Mouse (Mus musculus): ENCODE measurements at regions not wholly inside any gene's neighbourhood (a gene's known extent, or its start where the extent isn't known, plus 50 kb on each side); places are given as distances from the start of the nearest gene placed in this dataset.
"Not testable (repeated sequence)": the region's sequence is repeated elsewhere in the genome, so short reads cannot be mapped to it uniquely, and the experiment has no call there.

DNA sequence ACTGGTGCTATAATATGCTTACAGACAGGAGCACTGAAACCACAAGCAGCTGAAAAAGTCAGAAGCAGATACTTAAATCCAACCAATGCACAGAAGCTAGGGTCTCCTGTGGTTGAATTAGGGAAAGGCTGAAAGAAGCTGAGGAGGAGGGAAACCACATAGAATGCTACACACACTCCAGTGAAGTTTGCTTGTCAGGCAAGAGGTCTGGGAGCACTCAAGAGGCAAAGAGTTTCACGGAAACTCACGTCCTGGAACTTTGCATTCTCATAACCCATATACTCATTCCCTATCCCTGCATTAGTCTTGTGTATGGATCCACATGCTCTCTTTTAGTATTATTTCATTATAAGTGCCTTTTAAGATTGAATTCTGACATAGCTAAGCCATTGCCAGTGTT, 1316.7 kb upstream of the Tacstd2 start:
- H3K36me3 ChIP-seq (ENCODE audit: control insufficient read depth, insufficient read depth, low read length), result no peaks in the 10 kb centered on the region
- no peak overlapping the region for H3K4me3 ChIP-seq (replicated peaks; ENCODE audit: low read length)
- no peak overlapping the region for H3K27ac ChIP-seq (replicated peaks; ENCODE audit: low read depth, low read length)
- no peak overlapping the region for H3K9ac ChIP-seq (ENCODE audit: low read depth, low read length, severe bottlenecking)
- H3K4me2 ChIP-seq (replicated peaks; ENCODE audit: low read depth, low read length, severe bottlenecking), result no peak overlapping the region
- H3K9me3 ChIP-seq (ENCODE audit: control insufficient read depth, low read length), result no peaks in the 10 kb centered on the region
- no peak for ATAC-seq (ENCODE audit: low FRiP score, low read depth)
- TF ChIP-seq POLR2A (IDR thresholded peaks at IDR 0.05; ENCODE audit: borderline replicate concordance, extremely low read depth, insufficient read depth, insufficient read length), result no peak
- H3K27me3 ChIP-seq (ENCODE audit: control insufficient read depth, insufficient read depth, low read length), result no peaks in the 10 kb centered on the region
- 80% methylated on average over 2 of the region's 2 CpGs for WGBS
- H3K4me1 ChIP-seq (ENCODE audit: control insufficient read depth, insufficient read depth, low read length), result no peaks in the 10 kb centered on the region
- no peak for DNase-seq (ENCODE audit: low spot score)

DNA sequence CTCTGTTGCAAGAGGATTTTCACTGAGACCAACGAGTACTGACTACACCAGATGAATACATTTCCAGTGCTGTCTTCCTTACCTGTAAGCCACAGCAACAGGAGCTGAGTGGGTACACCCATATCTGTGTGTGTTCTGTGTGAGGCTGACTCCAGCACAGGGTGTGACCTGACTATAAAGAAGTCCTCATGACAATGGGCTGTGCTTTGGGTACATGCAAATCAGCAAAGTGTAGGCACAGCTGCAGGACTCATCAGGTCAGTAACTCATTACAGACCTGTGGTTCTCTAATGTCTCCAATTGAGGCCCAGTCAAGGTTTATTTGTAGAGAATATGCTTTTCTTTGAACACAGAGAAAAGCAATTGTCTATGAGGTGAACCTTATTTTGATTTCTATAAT, 1299.6 kb upstream of the Tacstd2 start:
- Histone ChIP-seq H3K4me1 (ENCODE audit: control insufficient read depth, insufficient read depth, low read length) (no peaks in the 10 kb centered on the region), H3K36me3 (ENCODE audit: control insufficient read depth, insufficient read depth, low read length) (no peaks in the 10 kb centered on the region), H3K27ac (replicated peaks; ENCODE audit: low read depth, low read length) (no peak overlapping the region), H3K4me2 (replicated peaks; ENCODE audit: low read depth, low read length, severe bottlenecking) (no peak overlapping the region), H3K9me3 (ENCODE audit: control insufficient read depth, low read length) (no peaks in the 10 kb centered on the region), H3K4me3 (replicated peaks; ENCODE audit: low read length) (no peak overlapping the region), H3K9ac (ENCODE audit: low read depth, low read length, severe bottlenecking) (no peak overlapping the region), H3K27me3 (ENCODE audit: control insufficient read depth, insufficient read depth, low read length) (no peaks in the 10 kb centered on the region)
- WGBS, result 62% methylated on average over 1 of the region's 1 CpGs
- ATAC-seq (ENCODE audit: low FRiP score, low read depth), result no peak
- TF ChIP-seq POLR2A (IDR thresholded peaks at IDR 0.05; ENCODE audit: borderline replicate concordance, extremely low read depth, insufficient read depth, insufficient read length), result no peak
- DNase-seq (ENCODE audit: low spot score), result no peak

DNA sequence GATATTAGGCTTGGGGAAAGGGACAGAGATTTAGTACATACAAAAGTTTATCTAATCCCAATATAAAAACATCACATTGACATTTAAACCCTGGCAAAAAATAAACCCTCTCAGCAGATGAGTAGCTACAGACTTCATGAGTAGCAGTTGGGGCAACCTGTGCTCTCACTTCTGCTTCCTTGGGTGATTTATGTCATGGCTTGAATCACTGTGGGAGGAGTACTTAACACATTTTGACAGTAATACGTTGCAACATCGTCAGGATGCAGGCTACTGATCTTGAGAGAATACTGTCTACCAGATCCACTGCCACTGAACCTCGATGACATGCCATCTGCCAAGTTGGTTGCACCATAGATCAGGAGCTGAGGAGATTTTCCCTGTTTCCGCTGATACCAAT, 1299.0 kb upstream of the Tacstd2 start:
- no peaks in the 10 kb centered on the region for H3K27me3 ChIP-seq (ENCODE audit: control insufficient read depth, insufficient read depth, low read length)
- TF ChIP-seq POLR2A (IDR thresholded peaks at IDR 0.05; ENCODE audit: borderline replicate concordance, extremely low read depth, insufficient read depth, insufficient read length), result no peak
- no peaks in the 10 kb centered on the region for H3K9me3 ChIP-seq (ENCODE audit: control insufficient read depth, low read length)
- WGBS, result 76% methylated on average over 4 of the region's 4 CpGs
- ATAC-seq (ENCODE audit: low FRiP score, low read depth) (no peak), DNase-seq (ENCODE audit: low spot score) (no peak)
- H3K4me2 ChIP-seq (replicated peaks; ENCODE audit: low read depth, low read length, severe bottlenecking), result no peak overlapping the region
- no peak overlapping the region for H3K4me3 ChIP-seq (replicated peaks; ENCODE audit: low read length)
- H3K27ac ChIP-seq (replicated peaks; ENCODE audit: low read depth, low read length), result no peak overlapping the region
- H3K36me3 ChIP-seq (ENCODE audit: control insufficient read depth, insufficient read depth, low read length), result no peaks in the 10 kb centered on the region
- no peak overlapping the region for H3K9ac ChIP-seq (ENCODE audit: low read depth, low read length, severe bottlenecking)
- H3K4me1 ChIP-seq (ENCODE audit: control insufficient read depth, insufficient read depth, low read length), result no peaks in the 10 kb centered on the region

DNA sequence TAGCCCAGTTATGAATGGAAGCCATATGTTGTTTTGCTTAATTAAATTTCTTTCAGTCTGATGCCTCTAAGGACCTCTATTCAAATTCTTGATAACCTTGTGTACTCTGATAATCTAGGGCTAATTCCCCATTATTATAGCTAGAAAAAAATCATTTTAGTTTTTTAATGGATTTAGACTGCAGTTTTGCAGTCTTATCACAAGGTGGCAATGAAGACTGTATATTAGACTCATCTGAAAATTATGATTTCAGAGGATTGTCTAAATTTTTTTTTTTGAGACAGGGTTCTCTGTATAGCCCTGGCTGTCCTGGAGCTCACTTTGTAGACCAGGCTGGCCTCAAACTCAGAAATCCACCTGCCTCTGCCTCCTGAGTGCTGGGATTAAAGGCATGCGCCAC, 1292.9 kb upstream of the Tacstd2 start:
- not testable (repeated sequence) for H3K9me3 ChIP-seq (ENCODE audit: control insufficient read depth, low read length); H3K9ac ChIP-seq (ENCODE audit: low read depth, low read length, severe bottlenecking); H3K27me3 ChIP-seq (ENCODE audit: control insufficient read depth, insufficient read depth, low read length); H3K4me3 ChIP-seq (replicated peaks; ENCODE audit: low read length); ATAC-seq (ENCODE audit: low FRiP score, low read depth); H3K4me2 ChIP-seq (replicated peaks; ENCODE audit: low read depth, low read length, severe bottlenecking); DNase-seq (ENCODE audit: low spot score); H3K4me1 ChIP-seq (ENCODE audit: control insufficient read depth, insufficient read depth, low read length); H3K36me3 ChIP-seq (ENCODE audit: control insufficient read depth, insufficient read depth, low read length); H3K27ac ChIP-seq (replicated peaks; ENCODE audit: low read depth, low read length)
- WGBS, result 88% methylated on average over 1 of the region's 1 CpGs

DNA sequence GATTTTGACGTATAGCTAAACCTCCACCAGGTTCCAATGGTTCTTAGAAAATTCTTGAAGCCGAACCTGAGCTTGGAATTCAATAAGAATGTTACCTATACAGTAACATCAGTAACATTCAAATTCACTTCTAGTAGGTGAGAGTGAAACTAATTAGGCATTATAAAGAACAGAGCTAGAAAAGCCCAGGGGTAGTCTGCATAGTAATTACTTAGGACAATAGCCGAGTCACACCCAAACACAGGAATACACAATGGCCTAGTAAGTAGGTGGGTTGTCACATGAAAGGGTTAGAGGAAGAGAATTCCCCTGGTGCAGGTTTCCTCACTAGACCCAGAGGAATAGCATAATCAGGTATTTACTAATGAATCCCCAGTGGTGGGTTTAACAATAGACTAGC, 1277.8 kb upstream of the Tacstd2 start:
- no peak for TF ChIP-seq POLR2A (IDR thresholded peaks at IDR 0.05; ENCODE audit: borderline replicate concordance, extremely low read depth, insufficient read depth, insufficient read length)
- no peak for ATAC-seq (ENCODE audit: low FRiP score, low read depth)
- WGBS, result 80% methylated on average over 3 of the region's 3 CpGs

DNA sequence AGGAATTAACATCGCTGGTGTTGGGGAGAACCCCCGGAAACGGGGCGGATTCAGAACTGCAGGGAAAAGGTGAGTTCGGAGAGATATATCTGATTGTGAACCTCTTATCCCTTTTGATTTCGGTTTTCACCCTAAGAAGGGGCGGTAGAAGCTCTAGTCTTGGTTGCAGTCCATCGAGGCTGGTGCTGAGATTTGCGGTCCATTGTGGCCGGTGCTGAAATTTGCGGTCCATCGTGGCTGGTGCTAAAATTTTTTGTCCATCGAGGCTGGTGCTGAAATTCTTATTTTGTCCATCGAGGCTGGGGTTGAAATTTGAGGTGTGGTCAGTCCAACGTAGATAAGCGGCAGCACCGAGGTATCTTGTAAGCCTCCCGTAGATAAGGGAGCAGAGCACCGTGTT, 1263.6 kb upstream of the Tacstd2 start:
- ATAC-seq (ENCODE audit: low FRiP score, low read depth); H3K27ac ChIP-seq (replicated peaks; ENCODE audit: low read depth, low read length); H3K4me3 ChIP-seq (replicated peaks; ENCODE audit: low read length); H3K9me3 ChIP-seq (ENCODE audit: control insufficient read depth, low read length); H3K27me3 ChIP-seq (ENCODE audit: control insufficient read depth, insufficient read depth, low read length); H3K4me2 ChIP-seq (replicated peaks; ENCODE audit: low read depth, low read length, severe bottlenecking); H3K9ac ChIP-seq (ENCODE audit: low read depth, low read length, severe bottlenecking); H3K4me1 ChIP-seq (ENCODE audit: control insufficient read depth, insufficient read depth, low read length); DNase-seq (ENCODE audit: low spot score); H3K36me3 ChIP-seq (ENCODE audit: control insufficient read depth, insufficient read depth, low read length): not testable (repeated sequence)
- WGBS, result 90% methylated on average over 15 of the region's 19 CpGs

More for the DNA sequence above, 1277.8 kb upstream of the Tacstd2 start:
- Histone ChIP-seq H3K4me3 (replicated peaks; ENCODE audit: low read length) (no peak overlapping the region), H3K4me1 (ENCODE audit: control insufficient read depth, insufficient read depth, low read length) (no peaks in the 10 kb centered on the region), H3K27me3 (ENCODE audit: control insufficient read depth, insufficient read depth, low read length) (no peaks in the 10 kb centered on the region), H3K27ac (replicated peaks; ENCODE audit: low read depth, low read length) (no peak overlapping the region), H3K9ac (ENCODE audit: low read depth, low read length, severe bottlenecking) (no peak overlapping the region), H3K9me3 (ENCODE audit: control insufficient read depth, low read length) (no peaks in the 10 kb centered on the region), H3K36me3 (ENCODE audit: control insufficient read depth, insufficient read depth, low read length) (no peaks in the 10 kb centered on the region), H3K4me2 (replicated peaks; ENCODE audit: low read depth, low read length, severe bottlenecking) (no peak overlapping the region)
- no peak for DNase-seq (ENCODE audit: low spot score)

Measured in limb, embryonic 14.5 days (tissue).